Mouse (Mus musculus) liver, adult (tissue): ENCODE data around the gene Slco3a1.

Source experiments
- GATA4 ChIP-seq: IDR thresholded peaks from 2 replicates; pipeline ENCODE4 v1.6.1; 2014; ENCODE audit warnings: mild to moderate bottlenecking, low read length; ENCODE audit not compliant: insufficient replicate concordance

Gene Slco3a1

GRCm38 (mm10) chr7:74471740-74472139 lies 82.8 kb downstream of the Slco3a1 start:
- no peak for TF ChIP-seq GATA4

- no peak for TF ChIP-seq GATA4
These were observed 87.7 kb downstream of the Slco3a1 start for GRCm38 (mm10) chr7:74466886-74467285.

DNA sequence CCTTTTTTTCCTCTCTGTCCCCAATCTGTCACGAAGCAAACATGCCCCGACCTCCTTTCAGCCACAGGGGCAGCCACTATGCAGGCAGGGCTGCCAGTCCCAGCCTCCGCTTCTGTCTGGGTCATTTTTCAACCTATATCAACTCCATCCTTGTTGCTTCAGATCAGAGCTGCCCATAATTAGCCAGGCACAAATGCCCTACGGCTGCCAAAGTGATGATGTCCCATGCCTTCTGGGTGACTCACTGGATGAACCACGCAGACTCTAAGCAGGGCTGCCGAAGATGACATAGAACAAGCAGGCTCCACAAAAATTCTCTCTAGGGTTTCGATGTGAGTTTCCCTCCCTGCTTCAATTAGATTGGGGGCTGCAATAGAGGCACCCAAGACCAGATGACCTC lies 89.9 kb downstream of the Slco3a1 start:
- TF ChIP-seq GATA4, result no peak

DNA sequence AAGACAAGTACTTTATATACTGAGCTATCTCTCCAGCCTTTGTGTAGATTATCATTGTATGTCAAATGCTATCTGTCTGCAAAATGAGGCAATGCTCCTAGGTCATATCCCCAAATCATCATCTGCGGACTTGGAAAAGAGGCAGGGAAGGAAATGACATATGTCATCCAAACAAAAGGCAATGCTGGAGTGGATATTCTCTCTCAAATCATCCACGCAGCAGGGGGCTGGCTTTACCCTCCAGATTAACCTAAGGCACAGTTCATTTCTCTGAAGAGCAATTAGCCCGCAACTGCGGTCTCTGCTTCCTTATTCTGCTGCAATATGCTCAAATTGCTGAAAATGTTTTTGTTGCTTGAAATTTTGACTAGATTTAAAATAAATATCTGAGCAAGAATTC lies 92.1 kb downstream of the Slco3a1 start:
- no peak for TF ChIP-seq GATA4

DNA sequence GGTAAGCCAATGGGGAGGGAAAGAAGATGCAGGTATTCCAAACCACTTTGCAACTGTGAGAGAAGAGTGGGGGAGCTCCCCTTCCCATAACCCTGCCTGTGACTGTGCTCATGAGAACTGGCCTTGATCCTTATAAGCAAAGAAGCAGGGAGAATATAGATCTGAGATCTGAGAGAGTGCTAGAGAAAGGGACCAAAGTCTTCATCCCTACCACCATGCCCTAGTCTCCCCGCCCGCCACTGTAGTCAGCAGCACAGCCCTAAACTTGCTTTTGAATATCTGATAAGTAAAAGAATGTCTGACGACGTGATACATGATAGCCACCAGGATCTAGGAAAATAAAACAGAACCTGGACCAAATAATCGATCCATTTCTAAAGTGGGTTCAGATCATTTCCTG lies 92.8 kb downstream of the Slco3a1 start:
- no peak for TF ChIP-seq GATA4

- TF ChIP-seq GATA4, result no peak
These were observed 93.4 kb downstream of the Slco3a1 start for GRCm38 (mm10) chr7:74461146-74461545.

GRCm38 (mm10) chr7:74459812-74460211 lies 94.8 kb downstream of the Slco3a1 start:
- TF ChIP-seq GATA4, result no peak

- TF ChIP-seq GATA4, result no peak
These were observed 95.3 kb downstream of the Slco3a1 start for GRCm38 (mm10) chr7:74459277-74459676.

GRCm38 (mm10) chr7:74458475-74459221 lies 95.9 kb downstream of the Slco3a1 start:
- TF ChIP-seq GATA4, result no peak

- TF ChIP-seq GATA4, result no peak
These were observed 97.1 kb downstream of the Slco3a1 start for GRCm38 (mm10) chr7:74457347-74457975.

DNA sequence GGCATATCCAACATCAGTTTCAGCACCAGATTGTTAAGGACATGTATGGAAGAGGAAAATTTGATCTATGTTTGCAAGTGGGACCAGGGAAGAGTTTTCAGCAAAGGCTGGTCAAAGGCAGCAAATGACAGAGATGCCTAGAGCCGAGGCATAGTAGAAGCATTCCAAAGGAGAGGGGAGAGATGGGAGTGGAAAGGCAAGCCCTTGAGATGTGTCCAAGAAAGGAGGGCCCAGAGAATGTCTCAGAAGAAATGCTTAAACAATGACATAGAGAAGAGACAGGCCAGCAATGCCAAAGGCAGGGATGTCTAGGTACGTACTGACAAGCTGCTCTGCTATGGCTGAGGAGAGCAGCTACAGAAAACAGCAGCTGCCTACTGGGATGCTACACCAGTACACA lies 97.8 kb downstream of the Slco3a1 start:
- TF ChIP-seq GATA4, result no peak

GRCm38 (mm10) chr7:74451047-74451446 lies 103.5 kb downstream of the Slco3a1 start:
- no peak for TF ChIP-seq GATA4

DNA sequence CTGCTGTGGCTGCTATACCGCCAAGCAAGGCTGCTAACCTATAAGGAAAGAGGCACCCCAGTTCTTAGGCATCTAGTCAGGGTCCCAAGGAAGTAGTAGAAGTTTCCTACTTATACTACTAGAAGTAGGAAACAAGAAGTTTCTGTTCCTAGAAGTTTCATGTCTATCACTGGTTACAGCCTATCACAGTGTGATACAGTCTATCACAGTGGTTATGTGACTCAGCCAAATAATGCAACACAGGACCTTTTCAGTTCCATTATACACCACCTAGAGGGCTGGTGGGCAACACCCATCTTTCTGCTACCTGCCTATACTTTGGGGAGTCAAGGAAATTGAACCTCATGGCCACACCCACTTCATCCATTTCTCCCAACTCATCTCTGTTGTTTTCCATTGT lies 104.8 kb downstream of the Slco3a1 start:
- no peak for TF ChIP-seq GATA4

GRCm38 (mm10) chr7:74447781-74448180 lies 106.8 kb downstream of the Slco3a1 start:
- TF ChIP-seq GATA4, result no peak

DNA sequence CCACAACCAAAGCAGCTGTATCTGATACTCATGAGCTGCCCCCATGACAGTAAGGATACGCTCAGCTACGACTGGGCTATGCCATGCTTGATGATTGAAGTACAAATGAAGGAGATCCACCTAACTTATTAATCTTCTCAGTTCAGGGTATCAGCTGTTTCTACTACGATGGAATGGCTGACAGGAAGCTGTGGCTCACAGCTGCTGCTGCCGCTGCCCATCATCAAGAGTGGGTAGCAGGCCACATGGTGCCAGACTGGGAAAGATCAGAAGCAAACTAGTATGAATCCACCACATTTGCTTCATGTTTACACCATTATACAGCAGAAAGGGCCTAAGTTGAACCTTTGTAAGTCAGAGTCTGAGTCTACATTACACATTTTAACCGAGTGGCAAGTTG lies 109.4 kb downstream of the Slco3a1 start:
- TF ChIP-seq GATA4, result no peak

- TF ChIP-seq GATA4, result no peak
These were observed 112.2 kb downstream of the Slco3a1 start for GRCm38 (mm10) chr7:74442380-74442779.

GRCm38 (mm10) chr7:74437534-74437933 lies 117.0 kb downstream of the Slco3a1 start:
- TF ChIP-seq GATA4, result no peak
